Mouse (Mus musculus): Measurements from ENCODE around the gene Mpp2. TPM values are rescaled to one million over a fixed set of nuclear protein-coding genes. Genes with fewer than 3 reads are reported as not detected.

The Mpp2 gene
- total and polyA plus RNA-seq, 2 experiments from 2014 or later: 21.4 to 27.3 TPM

DNA sequence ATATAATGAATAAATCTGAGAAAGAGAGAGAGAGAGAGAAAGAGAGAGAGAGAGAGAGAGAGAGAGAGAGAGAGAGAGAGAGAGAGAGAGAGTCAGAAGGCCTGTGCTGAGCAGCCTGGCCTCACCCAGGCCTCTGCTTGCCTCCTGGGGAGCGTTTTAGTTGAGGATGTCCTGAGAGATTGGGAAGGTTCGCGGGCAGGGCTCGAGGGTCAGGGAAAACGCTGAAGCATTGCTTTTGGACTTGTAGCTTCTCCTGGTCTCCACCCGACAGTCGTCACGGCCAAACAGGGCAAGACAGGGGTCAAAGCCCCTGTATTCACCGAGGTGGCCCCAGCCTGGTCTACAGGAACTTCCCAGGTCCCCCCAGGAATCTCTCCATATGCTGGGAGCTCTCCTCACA lies 41.7 kb downstream of the Mpp2 start:
- Histone ChIP-seq H3K4me3 (ENCODE audit: low read depth, low read length) (no peak overlapping the region), H3K9me3 (ENCODE audit: low read length) (0 out of 2 replicates have a peak, but pooled peaks cover 9% of the 10 kb centered on the region), H3K4me2 (ENCODE audit: low read depth) (no peak overlapping the region), H3K27me3 (ENCODE audit: insufficient read depth, low read length) (no peaks in the 10 kb centered on the region), H3K36me3 (ENCODE audit: insufficient read depth) (no peaks in the 10 kb centered on the region), H3K4me1 (ENCODE audit: insufficient read depth) (no peaks in the 10 kb centered on the region), H3K27ac (ENCODE audit: low read depth, low read length) (no peak overlapping the region), H3K9ac (no peak overlapping the region)
- no peak for TF ChIP-seq CTCF (IDR thresholded peaks at IDR 0.05; ENCODE audit: low read depth)
- ATAC-seq (no peak), DNase-seq (no peak)
- WGBS: 90% methylated on average over 9 of the region's 9 CpGs

DNA sequence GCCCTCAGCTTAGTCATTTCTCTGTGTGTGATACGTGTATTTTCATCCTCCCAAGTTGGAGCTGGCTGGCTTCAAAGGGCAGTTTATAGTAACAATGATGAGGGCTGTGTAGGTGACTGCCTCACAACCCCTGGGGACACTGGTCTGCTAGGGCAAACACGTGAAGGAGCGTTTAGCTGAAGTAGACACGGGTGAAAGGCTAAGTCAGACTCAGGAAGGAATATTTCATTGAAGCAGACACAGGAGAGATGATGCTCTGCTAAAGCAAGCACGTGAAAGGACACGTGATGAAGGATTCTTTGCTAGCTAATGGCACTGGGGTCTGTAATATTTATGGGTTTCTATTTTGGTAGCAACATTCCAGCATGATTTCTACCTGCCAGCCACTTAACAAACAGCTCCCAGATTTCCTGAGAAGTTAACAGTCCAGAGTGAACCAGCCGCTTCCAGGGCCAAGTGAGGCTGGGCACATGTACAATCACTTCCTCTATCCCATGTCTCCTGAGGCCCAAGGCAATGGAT lies 43.6 kb downstream of the Mpp2 start:
- Histone ChIP-seq H3K27ac (ENCODE audit: low read depth, low read length) (no peak overlapping the region), H3K9ac (no peak overlapping the region), H3K4me3 (ENCODE audit: low read depth, low read length) (no peak overlapping the region), H3K36me3 (ENCODE audit: insufficient read depth) (no peaks in the 10 kb centered on the region), H3K9me3 (ENCODE audit: low read length) (0 out of 2 replicates have a peak, but pooled peaks cover 9% of the 10 kb centered on the region), H3K4me1 (ENCODE audit: insufficient read depth) (no peaks in the 10 kb centered on the region), H3K4me2 (ENCODE audit: low read depth) (no peak overlapping the region), H3K27me3 (ENCODE audit: insufficient read depth, low read length) (no peaks in the 10 kb centered on the region)
- no peak for ATAC-seq
- no peak for TF ChIP-seq CTCF (IDR thresholded peaks at IDR 0.05; ENCODE audit: low read depth)
- 88% methylated on average over 7 of the region's 7 CpGs for WGBS
- no peak for DNase-seq

DNA sequence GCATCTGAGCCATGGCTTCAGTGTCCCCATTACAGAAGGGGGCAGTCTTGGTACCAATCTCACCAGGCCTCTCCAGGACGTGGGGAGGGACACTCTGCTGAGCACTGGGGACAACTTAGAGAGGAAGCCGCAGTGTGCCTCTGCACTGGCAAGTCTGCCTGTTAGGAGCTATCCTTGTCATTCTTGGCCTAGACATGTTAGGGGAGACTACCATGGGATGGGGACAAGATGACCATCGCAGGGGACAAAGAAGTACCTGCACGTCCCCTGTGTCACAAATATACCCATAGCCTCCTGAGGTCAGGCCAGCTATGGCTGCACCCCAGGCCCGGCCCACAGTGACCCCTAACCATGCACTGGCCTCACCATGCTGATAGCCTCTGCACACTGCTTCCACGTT lies 44.9 kb downstream of the Mpp2 start:
- Histone ChIP-seq H3K9ac (no peak overlapping the region), H3K4me1 (ENCODE audit: insufficient read depth) (no peaks in the 10 kb centered on the region), H3K4me2 (ENCODE audit: low read depth) (no peak overlapping the region), H3K36me3 (ENCODE audit: insufficient read depth) (no peaks in the 10 kb centered on the region), H3K27me3 (ENCODE audit: insufficient read depth, low read length) (no peaks in the 10 kb centered on the region), H3K9me3 (ENCODE audit: low read length) (0 out of 2 replicates have a peak, but pooled peaks cover 9% of the 10 kb centered on the region), H3K27ac (ENCODE audit: low read depth, low read length) (no peak overlapping the region), H3K4me3 (ENCODE audit: low read depth, low read length) (no peak overlapping the region)
- no peak for DNase-seq
- TF ChIP-seq CTCF (IDR thresholded peaks at IDR 0.05; ENCODE audit: low read depth): no peak
- ATAC-seq: no peak
- WGBS: 84% methylated on average over 6 of the region's 6 CpGs

DNA sequence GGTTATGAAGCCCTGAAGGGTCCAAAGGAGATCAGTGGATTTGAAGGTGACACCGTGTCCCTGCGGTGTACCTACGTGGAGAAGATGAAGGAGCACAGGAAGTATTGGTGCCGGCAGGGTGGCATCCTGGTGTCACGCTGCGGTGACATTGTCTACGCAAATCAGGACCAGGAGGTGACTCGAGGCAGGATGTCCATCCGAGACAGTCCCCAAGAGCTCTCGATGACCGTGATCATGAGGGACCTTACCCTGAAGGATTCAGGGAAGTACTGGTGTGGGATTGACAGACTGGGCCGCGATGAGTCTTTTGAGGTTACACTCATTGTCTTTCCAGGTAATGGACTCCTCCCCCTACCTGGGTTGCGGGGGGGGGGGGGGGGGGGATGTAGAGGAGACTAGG lies 45.3 kb downstream of the Mpp2 start:
- H3K27me3 ChIP-seq (ENCODE audit: insufficient read depth, low read length): no peaks in the 10 kb centered on the region
- H3K4me1 ChIP-seq (ENCODE audit: insufficient read depth): no peaks in the 10 kb centered on the region
- H3K4me2 ChIP-seq (ENCODE audit: low read depth): no peak overlapping the region
- H3K36me3 ChIP-seq (ENCODE audit: insufficient read depth): no peaks in the 10 kb centered on the region
- ATAC-seq (no peak), DNase-seq (no peak)
- H3K27ac ChIP-seq (ENCODE audit: low read depth, low read length): no peak overlapping the region
- WGBS: 94% methylated on average over 13 of the region's 14 CpGs
- 0 out of 2 replicates have a peak, but pooled peaks cover 9% of the 10 kb centered on the region for H3K9me3 ChIP-seq (ENCODE audit: low read length)
- no peak for TF ChIP-seq CTCF (IDR thresholded peaks at IDR 0.05; ENCODE audit: low read depth)
- H3K4me3 ChIP-seq (ENCODE audit: low read depth, low read length): no peak overlapping the region
- no peak overlapping the region for H3K9ac ChIP-seq

DNA sequence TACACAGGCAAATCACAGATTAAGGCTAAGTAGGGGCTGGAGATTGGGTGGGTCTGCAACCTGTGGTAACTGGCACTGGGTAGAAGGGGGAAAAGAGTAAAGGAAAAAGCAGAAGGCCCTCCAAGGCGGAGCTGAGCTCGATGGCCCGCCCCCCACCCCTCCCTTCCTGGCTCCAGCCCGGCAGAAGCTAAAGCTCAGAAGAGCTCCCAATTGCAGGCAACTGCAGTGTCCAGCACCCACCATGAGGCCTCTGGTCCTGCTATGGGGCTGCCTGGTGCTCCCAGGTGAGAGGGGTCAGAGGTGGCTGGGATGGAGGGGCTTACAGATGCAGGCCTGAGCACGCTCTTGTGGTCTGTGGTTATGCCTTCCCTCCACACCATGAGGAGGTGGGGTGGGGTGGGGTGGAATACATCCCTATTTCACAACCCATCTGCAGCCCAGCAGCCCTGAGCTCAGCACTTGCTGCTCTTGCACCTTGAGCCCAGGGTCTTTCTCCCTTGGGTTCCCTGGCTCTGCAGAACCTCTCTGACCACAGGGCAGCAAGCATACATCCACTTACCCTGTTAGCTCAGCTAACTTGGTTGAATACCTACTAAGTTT lies 46.9 kb downstream of the Mpp2 start, which contains the start of gene Cd300lg:
Cd300lg (plus strand) TSS at position 160 of the 600 bp plus-strand sequence.
- H3K9ac ChIP-seq: no peak within 1 kb of the TSS
- ATAC-seq: no peak
- no peaks in the 10 kb centered on the region for H3K4me1 ChIP-seq (ENCODE audit: insufficient read depth)
- H3K4me2 ChIP-seq (ENCODE audit: low read depth): no peak within 1 kb of the TSS
- H3K4me3 ChIP-seq (ENCODE audit: low read depth, low read length): no peak within 1 kb of the TSS
- no peaks in the 10 kb centered on the region for H3K27me3 ChIP-seq (ENCODE audit: insufficient read depth, low read length)
- no peak for DNase-seq
- WGBS: 72% methylated on average over 5 of the region's 5 CpGs
- H3K9me3 ChIP-seq (ENCODE audit: low read length): 0 out of 2 replicates have a peak, but pooled peaks cover 9% of the 10 kb centered on the region
- no peak within 1 kb of the TSS for H3K27ac ChIP-seq (ENCODE audit: low read depth, low read length)
- TF ChIP-seq CTCF (IDR thresholded peaks at IDR 0.05; ENCODE audit: low read depth): no peak
- no peaks in the 10 kb centered on the region for H3K36me3 ChIP-seq (ENCODE audit: insufficient read depth)

DNA sequence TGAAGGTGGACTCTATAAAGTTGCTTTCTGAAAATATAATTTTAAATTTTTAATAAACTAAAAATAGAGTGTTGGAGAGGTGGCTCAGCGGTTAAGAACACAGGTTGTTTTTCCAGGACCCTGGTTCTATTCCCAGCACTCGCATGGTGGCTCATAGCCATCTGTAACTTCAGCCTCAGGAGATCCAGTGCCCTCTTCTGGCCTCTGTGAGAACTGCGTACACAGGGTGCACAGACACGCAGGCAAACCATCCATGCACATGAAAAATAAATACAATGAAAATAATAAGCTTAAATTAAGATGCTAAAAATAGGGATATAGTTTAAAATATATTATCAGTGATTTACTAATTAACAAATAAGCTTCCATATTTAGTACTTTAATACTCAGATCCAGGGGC lies 47.7 kb downstream of the Mpp2 start:
- H3K27ac ChIP-seq (ENCODE audit: low read depth, low read length): no peak overlapping the region
- ATAC-seq (no peak), DNase-seq (no peak)
- no peaks in the 10 kb centered on the region for H3K27me3 ChIP-seq (ENCODE audit: insufficient read depth, low read length)
- 0 out of 2 replicates have a peak, but pooled peaks have one; percentile 4 for TF ChIP-seq CTCF (IDR thresholded peaks at IDR 0.05; ENCODE audit: low read depth)
- H3K9ac ChIP-seq: no peak overlapping the region
- H3K36me3 ChIP-seq (ENCODE audit: insufficient read depth): no peaks in the 10 kb centered on the region
- no peaks in the 10 kb centered on the region for H3K4me1 ChIP-seq (ENCODE audit: insufficient read depth)
- 81% methylated on average over 4 of the region's 4 CpGs for WGBS
- H3K4me3 ChIP-seq (ENCODE audit: low read depth, low read length): no peak overlapping the region
- H3K9me3 ChIP-seq (ENCODE audit: low read length): 0 out of 2 replicates have a peak, but pooled peaks cover 7% of the 10 kb centered on the region
- no peak overlapping the region for H3K4me2 ChIP-seq (ENCODE audit: low read depth)

DNA sequence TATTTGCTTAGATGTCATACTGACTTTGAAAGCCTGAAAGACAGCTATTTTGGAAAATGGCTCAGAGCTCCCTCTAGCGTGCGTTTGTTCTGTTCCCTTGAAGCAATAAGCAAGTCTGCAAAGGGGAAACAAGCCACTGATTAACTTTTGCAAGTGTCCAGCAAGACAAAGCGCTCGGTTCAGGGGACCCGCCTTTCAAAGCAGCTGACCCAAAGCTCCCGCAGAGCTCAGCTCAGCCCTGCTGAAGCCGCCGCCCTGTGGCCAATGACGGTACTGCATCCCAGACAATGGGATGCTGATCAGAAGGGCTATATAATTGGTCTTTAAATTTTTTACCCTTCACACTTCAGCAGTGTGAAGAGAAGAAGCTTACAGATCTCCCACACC lies 48.2 kb downstream of the Mpp2 start:
- peak; percentile 80 for ATAC-seq
- Histone ChIP-seq H3K27me3 (ENCODE audit: insufficient read depth, low read length) (no peaks in the 10 kb centered on the region), H3K4me1 (ENCODE audit: insufficient read depth) (no peaks in the 10 kb centered on the region), H3K4me3 (ENCODE audit: low read depth, low read length) (no peak overlapping the region), H3K27ac (ENCODE audit: low read depth, low read length) (no peak overlapping the region), H3K9ac (no peak overlapping the region), H3K36me3 (ENCODE audit: insufficient read depth) (no peaks in the 10 kb centered on the region), H3K4me2 (ENCODE audit: low read depth) (no peak overlapping the region), H3K9me3 (ENCODE audit: low read length) (0 out of 2 replicates have a peak, but pooled peaks cover 2% of the 10 kb centered on the region)
- under 1% methylated on average over 9 of the region's 9 CpGs for WGBS
- TF ChIP-seq CTCF (IDR thresholded peaks at IDR 0.05; ENCODE audit: low read depth): peak; percentile 92
- peak; percentile 83 for DNase-seq
